Mouse (Mus musculus): ENCODE results near the gene Ppp1r3e. TPM values are rescaled to one million over a fixed set of nuclear protein-coding genes. Genes with fewer than 3 reads are reported as not detected.
A peak's percentile ranks its signal among the peaks of the same experiment; 100 is the strongest.

Gene Ppp1r3e
- polyA plus RNA-seq, 1 experiment from 2014 or later: 2.3 TPM

DNA sequence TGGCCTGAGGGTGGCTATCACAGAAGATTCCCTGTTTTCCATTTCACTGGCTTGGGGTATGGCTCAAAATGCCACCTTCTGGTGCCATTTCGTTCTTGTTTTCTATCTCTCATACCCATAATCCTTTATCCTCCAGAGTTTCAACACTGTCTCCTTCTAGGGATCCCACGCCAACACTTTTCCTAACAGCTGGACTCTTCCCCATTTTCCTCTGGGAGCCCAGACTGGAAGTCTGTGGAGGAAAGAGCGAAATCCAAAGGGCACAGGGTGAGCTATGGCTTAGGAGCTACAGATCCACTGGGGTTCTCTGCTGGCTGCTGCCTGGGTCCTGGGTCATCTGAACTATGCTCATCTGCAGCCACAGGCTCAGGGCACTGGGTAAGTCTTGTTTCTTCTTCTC, 3.2 kb downstream of the Ppp1r3e start:
- Histone ChIP-seq H3K27me3 (replicated peaks) (no peaks in the 10 kb centered on the region), H3K9ac (no peak overlapping the region), H3K4me3 (replicated peaks) (no peak overlapping the region), H3K4me2 (replicated peaks) (no peak overlapping the region), H3K9me3 (no peaks in the 10 kb centered on the region), H3K4me1 (replicated peaks) (peaks cover 13% of the 10 kb centered on the region), H3K36me3 (no peaks in the 10 kb centered on the region), H3K27ac (no peak overlapping the region)
- 83% methylated on average over 3 of the region's 3 CpGs for WGBS
- ATAC-seq: no peak

DNA sequence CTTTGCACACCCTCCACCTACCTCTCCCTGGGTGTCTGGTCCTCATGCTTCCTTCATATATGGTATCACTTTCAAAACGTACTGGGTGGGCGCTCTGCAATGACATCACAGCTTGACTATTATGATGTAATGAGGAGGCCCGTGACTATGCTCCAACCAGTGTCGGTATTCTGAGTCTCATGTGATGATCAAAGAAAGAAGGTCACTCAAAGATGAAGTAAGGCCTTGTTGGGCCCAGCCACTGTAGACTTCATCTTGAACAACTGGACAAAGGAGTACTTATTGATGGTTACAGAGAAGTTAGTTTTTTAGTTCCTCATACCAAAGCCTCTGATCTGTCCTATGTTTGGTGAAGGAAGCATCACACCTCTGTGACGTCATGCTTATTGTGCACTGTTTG, 6.5 kb downstream of the Ppp1r3e start, which contains the start of gene Homez:
Gene Homez, minus strand, starts transcription at position 101 of the 400 bp plus-strand sequence.
- no peak for ATAC-seq
- Histone ChIP-seq H3K36me3 (no peaks in the 10 kb centered on the region), H3K4me3 (replicated peaks) (no peak within 1 kb of the TSS), H3K9ac (no peak within 1 kb of the TSS), H3K27ac (no peak within 1 kb of the TSS), H3K27me3 (replicated peaks) (no peaks in the 10 kb centered on the region), H3K4me2 (replicated peaks) (no peak within 1 kb of the TSS), H3K4me1 (replicated peaks) (peaks cover 9% of the 10 kb centered on the region), H3K9me3 (no peaks in the 10 kb centered on the region)
- WGBS: 91% methylated on average over 5 of the region's 5 CpGs

DNA sequence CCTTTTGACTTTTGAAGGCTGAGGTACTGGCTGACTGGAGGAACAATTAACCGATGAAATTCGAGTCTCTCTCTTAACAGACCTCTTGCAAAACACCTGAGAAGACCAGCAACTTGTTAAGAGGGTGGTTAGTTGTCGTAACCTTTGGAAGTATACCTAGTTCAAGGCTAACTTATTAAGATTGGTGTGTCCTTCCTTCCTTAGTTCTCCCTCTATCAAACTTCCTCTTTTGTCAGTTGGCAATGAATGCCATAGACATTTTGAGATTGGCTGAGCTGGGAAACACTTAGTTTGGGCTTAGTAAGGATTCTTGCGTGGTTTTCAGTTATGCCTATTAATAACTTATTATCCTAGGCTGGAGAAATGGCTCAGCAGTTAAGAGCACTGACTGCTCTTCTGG, 9.3 kb downstream of the Ppp1r3e start:
- H3K4me1 ChIP-seq (replicated peaks): no peaks in the 10 kb centered on the region
- H3K36me3 ChIP-seq: no peaks in the 10 kb centered on the region
- H3K4me3 ChIP-seq (replicated peaks): no peak overlapping the region
- no peak overlapping the region for H3K9ac ChIP-seq
- no peaks in the 10 kb centered on the region for H3K9me3 ChIP-seq
- no peak for ATAC-seq
- no peak overlapping the region for H3K27ac ChIP-seq
- 85% methylated on average over 4 of the region's 4 CpGs for WGBS
- no peaks in the 10 kb centered on the region for H3K27me3 ChIP-seq (replicated peaks)
- no peak overlapping the region for H3K4me2 ChIP-seq (replicated peaks)

DNA sequence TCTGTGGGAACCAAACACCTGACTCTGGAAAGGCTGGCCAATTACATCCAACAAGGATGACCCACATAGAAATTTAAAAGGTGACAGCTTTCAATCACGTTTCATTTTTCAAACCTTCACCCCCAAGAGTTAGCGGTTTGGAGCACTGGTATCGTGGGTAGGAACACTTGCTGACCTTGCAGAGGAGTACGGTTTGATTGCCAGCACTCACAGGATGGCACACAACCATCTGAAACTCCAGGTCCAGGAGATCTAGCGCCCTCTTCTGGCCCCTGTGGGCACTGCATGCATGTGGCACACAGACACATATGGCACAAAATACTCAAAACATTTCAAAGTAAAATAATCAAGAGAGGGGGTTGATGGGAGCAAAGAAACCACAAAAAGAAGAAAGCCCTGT, 10.4 kb downstream of the Ppp1r3e start:
- no peaks in the 10 kb centered on the region for H3K27me3 ChIP-seq (replicated peaks)
- H3K9me3 ChIP-seq: no peaks in the 10 kb centered on the region
- 58% methylated on average over 5 of the region's 5 CpGs for WGBS
- no peak overlapping the region for H3K4me2 ChIP-seq (replicated peaks)
- no peaks in the 10 kb centered on the region for H3K36me3 ChIP-seq
- no peaks in the 10 kb centered on the region for H3K4me1 ChIP-seq (replicated peaks)
- no peak overlapping the region for H3K9ac ChIP-seq
- H3K4me3 ChIP-seq (replicated peaks): no peak overlapping the region
- ATAC-seq: no peak
- no peak overlapping the region for H3K27ac ChIP-seq

DNA sequence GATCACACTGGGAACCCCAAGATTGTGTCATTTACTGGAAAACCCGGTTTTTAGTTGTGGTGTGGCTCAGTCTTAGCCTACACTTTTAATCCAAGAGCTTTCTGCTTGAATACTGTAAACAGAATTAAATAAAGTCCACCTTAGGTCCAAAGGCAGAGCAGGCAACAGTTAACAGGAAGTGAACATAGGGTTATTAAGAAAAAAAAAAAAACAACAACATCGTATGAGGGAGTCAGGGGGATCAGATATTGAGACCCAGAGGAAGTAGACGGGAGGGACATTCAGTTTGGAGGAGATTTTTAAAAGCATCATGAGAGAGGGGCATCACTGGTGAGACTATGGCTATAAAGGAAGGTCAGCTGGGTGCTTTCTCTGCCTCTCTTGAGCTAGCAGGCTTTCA, 11.1 kb downstream of the Ppp1r3e start:
- Histone ChIP-seq H3K36me3 (no peaks in the 10 kb centered on the region), H3K9ac (no peak overlapping the region), H3K27ac (no peak overlapping the region), H3K27me3 (replicated peaks) (no peaks in the 10 kb centered on the region), H3K4me1 (replicated peaks) (no peaks in the 10 kb centered on the region), H3K9me3 (no peaks in the 10 kb centered on the region), H3K4me3 (replicated peaks) (no peak overlapping the region), H3K4me2 (replicated peaks) (no peak overlapping the region)
- no peak for ATAC-seq
- WGBS: 42% methylated on average over 3 of the region's 3 CpGs

DNA sequence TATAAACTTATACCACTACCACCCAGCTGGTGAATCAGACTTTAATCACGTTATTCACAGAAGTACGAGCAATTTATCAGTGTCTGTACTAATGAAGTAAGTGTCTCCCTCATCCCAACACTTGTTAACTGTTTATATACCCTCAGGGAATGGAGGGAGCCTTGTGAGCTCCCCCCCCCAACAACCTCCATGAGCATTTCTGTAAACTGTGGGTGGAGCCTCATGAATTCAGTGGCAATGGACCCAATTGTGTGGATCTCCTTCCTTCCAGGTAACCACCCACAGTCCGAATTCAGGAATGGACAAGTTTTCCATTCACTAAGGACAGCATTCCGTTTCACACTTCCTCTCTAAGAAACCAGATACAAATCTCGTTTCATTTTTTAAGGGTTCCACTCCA, 11.7 kb downstream of the Ppp1r3e start:
- H3K36me3 ChIP-seq: no peaks in the 10 kb centered on the region
- ATAC-seq: no peak
- H3K4me1 ChIP-seq (replicated peaks): no peaks in the 10 kb centered on the region
- no peak overlapping the region for H3K27ac ChIP-seq
- H3K4me3 ChIP-seq (replicated peaks): no peak overlapping the region
- H3K27me3 ChIP-seq (replicated peaks): no peaks in the 10 kb centered on the region
- 77% methylated on average over 5 of the region's 5 CpGs for WGBS
- no peak overlapping the region for H3K4me2 ChIP-seq (replicated peaks)
- no peaks in the 10 kb centered on the region for H3K9me3 ChIP-seq
- no peak overlapping the region for H3K9ac ChIP-seq

DNA sequence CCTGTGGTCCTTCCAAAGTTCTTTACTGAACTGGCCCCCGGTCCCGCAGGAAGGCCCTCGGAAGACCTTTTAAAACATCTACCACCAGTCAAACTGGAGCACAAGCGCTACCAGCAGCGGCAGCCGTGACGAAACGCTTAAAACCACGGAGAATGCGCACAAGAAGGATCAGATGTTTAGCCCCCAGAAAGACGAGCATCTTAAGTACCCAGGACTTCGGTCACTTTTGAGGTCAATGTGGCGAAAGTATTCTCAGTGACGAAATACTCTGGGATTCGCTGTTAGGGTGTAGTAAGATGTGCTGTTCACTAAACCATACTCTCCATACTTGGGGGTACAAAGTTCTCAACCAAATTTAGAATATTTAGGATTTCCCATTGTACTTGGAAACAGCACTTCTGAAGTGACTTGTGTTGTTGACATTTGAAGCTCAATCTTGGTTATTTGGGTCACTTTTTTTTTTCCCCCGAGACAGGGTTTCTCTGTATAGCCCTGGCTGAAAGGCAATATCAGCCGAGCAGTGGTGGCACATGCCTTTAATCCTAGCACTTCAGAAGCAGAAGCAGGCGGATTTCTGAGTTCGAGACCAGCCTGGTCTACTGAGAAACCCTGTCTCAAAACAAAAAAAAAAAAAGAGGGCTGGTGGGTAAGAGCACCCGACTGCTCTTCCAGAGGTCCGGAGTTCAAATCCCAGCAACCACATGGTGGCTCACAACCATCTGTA, 12.9 kb downstream of the Ppp1r3e start:
- H3K9me3 ChIP-seq: no peaks in the 10 kb centered on the region
- peak; percentile 14 for ATAC-seq
- H3K4me1 ChIP-seq (replicated peaks): no peaks in the 10 kb centered on the region
- H3K4me2 ChIP-seq (replicated peaks): peak overlapping the region; percentile 69
- peak overlapping the region; percentile 98 for H3K9ac ChIP-seq
- H3K36me3 ChIP-seq: no peaks in the 10 kb centered on the region
- H3K27ac ChIP-seq: peak overlapping the region; percentile 73; the same call in 1 of the 2 replicates
- 15% methylated on average over 21 of the region's 21 CpGs for WGBS
- peak overlapping the region; percentile 100 for H3K4me3 ChIP-seq (replicated peaks)
- H3K27me3 ChIP-seq (replicated peaks): no peaks in the 10 kb centered on the region

DNA sequence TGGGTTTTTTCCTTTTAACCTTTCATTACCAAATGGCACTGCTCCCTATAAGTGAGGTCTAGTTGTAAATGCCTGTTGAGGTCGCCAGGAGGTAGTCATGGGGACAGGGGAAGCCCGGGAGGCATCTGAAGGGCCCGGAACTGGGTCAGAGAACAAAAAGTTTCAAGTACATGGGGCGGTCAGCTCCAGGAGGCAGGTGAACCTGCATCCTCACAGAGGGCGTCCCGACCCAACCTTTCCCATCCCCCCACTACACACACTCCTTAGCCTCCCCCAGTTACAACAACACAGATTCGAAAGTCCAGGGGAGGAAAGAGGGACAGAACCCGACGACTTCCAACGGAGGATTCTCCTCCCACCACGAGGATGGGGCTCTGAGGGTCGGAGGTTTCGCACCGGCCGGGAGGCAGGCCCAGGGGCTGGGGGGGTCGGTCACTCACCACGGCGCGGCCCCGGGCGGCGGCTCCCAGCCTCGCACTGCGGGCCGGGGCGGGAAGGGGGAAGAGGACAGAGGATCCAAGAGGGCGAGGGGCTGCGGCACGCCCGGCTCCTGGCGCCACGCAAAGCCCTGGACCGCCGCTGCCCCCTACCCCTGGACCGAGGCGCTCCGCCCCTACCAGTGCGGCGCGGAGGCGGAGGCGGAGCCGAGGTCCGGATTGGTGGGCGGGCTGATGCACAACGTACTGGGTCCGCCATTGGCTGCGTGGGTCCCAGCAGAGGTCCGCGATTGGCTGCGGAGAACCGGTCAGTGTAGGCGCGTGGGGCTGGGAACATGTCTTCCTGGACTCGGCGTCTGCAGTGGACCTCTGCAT, 13.6 kb downstream of the Ppp1r3e start:
- under 1% methylated on average over 55 of the region's 56 CpGs for WGBS
- Histone ChIP-seq H3K9ac (peak overlapping the region; percentile 98), H3K36me3 (no peaks in the 10 kb centered on the region), H3K4me3 (replicated peaks) (peak overlapping the region; percentile 100), H3K27me3 (replicated peaks) (no peaks in the 10 kb centered on the region), H3K4me2 (replicated peaks) (peak overlapping the region; percentile 69), H3K9me3 (no peaks in the 10 kb centered on the region), H3K4me1 (replicated peaks) (no peaks in the 10 kb centered on the region), H3K27ac (peak overlapping the region; percentile 74)
- peak; percentile 100 for ATAC-seq

DNA sequence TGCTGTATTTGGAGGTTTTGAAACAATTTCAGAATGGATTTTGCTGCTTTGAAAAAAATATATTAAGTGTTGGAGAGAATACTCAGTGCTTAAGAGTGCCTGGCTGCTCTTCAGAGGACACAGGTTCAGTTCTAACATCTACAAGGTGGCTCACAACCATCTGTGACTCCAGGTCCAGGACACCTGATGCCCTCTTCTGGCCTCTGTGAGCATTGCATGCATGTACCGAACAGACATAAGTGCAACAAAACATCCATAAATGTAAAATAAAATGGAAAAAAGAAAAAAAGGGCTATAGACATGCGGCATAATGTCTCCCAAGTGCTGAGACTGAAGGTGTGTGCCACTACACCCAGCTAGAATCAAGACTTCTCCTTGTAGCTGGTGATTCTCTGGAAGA, 16.8 kb downstream of the Ppp1r3e start:
- H3K9ac ChIP-seq: no peak overlapping the region

DNA sequence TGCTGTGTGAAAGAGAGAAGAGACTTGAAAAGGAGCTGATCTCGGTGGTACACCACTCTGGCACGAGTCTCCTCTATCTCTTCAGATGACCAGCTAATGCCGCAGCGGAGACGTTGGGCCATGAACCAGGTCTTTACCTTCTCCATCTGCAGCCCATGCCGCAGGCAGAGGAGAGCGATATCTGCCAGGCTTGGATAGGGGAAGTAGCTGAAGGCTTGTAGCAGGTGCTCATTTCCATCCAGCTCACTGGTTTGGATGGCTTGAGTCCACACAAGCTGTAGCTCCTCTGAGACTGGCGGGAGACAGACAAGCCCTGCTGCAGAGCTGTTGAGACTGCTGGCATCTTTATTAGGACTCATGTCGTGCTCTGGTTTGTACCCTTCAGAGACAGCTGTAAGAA, 19.5 kb downstream of the Ppp1r3e start:
- Histone ChIP-seq H3K27me3 (replicated peaks) (no peaks in the 10 kb centered on the region), H3K9ac (no peak overlapping the region), H3K4me1 (replicated peaks) (no peaks in the 10 kb centered on the region), H3K36me3 (0 out of 2 replicates have a peak, but pooled peaks cover 4% of the 10 kb centered on the region), H3K9me3 (no peaks in the 10 kb centered on the region), H3K4me3 (replicated peaks) (no peak overlapping the region), H3K4me2 (replicated peaks) (no peak overlapping the region), H3K27ac (no peak overlapping the region)
- no peak for ATAC-seq
- 89% methylated on average over 9 of the region's 9 CpGs for WGBS

More for the DNA sequence above, 16.8 kb downstream of the Ppp1r3e start:
- H3K4me3 ChIP-seq (replicated peaks): no peak overlapping the region
- ATAC-seq: no peak
- H3K36me3 ChIP-seq: 0 out of 2 replicates have a peak, but pooled peaks cover 4% of the 10 kb centered on the region
- no peak overlapping the region for H3K4me2 ChIP-seq (replicated peaks)
- no peaks in the 10 kb centered on the region for H3K4me1 ChIP-seq (replicated peaks)
- H3K9me3 ChIP-seq: no peaks in the 10 kb centered on the region
- no peak overlapping the region for H3K27ac ChIP-seq
- 53% methylated on average over 2 of the region's 2 CpGs for WGBS
- H3K27me3 ChIP-seq (replicated peaks): no peaks in the 10 kb centered on the region

DNA sequence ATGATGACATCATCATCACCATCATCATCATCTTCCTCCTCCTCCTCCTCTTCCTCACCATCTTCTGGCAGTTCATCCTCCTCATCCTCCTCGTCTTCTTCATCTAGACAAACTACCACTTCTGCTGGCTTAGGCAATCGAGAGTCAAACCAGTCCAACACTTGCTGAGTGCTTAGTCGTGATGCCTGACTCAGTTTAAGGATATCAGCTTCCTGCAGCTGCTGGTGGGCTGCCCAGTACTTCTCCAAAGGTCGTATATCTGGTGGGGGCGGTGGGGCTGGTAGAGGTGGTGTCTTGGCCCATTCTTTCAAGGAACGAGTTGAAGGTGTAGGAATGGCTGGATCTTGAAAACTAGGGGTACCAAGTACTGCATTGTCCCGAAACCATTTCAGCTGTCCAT, 20.6 kb downstream of the Ppp1r3e start:
- Histone ChIP-seq H3K9me3 (no peaks in the 10 kb centered on the region), H3K36me3 (0 out of 2 replicates have a peak, but pooled peaks cover 4% of the 10 kb centered on the region), H3K4me1 (replicated peaks) (no peaks in the 10 kb centered on the region), H3K4me2 (replicated peaks) (no peak overlapping the region), H3K27ac (no peak overlapping the region), H3K27me3 (replicated peaks) (no peaks in the 10 kb centered on the region), H3K9ac (no peak overlapping the region), H3K4me3 (replicated peaks) (no peak overlapping the region)
- 82% methylated on average over 7 of the region's 7 CpGs for WGBS
- ATAC-seq: no peak

DNA sequence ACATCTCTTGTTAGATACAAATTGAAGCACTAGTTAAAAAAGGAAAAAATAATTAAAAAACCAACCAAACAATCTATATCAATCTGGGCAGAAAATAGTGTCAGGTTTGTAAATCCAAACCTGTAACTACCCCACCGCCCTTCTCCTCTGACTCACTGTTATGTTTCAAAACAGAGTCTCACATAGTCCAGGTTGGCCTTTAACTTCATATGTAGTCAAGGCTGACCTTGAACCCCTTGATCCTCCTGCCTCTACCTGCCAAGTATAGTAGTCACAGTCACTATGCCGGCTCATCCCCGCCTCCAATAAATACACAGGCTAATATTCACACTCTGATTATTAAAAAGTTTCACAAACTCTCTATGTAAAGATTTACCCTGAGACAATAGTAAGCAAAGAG, 21.6 kb downstream of the Ppp1r3e start:
- 92% methylated on average over 3 of the region's 3 CpGs for WGBS
- Histone ChIP-seq H3K36me3 (0 out of 2 replicates have a peak, but pooled peaks cover 4% of the 10 kb centered on the region), H3K9me3 (no peaks in the 10 kb centered on the region), H3K4me1 (replicated peaks) (no peaks in the 10 kb centered on the region), H3K27me3 (replicated peaks) (no peaks in the 10 kb centered on the region), H3K9ac (no peak overlapping the region), H3K4me3 (replicated peaks) (no peak overlapping the region), H3K27ac (no peak overlapping the region), H3K4me2 (replicated peaks) (no peak overlapping the region)
- no peak for ATAC-seq
